Mouse (Mus musculus) liver, embryonic 12.5 days (tissue): ENCODE results near the gene Sall1. TPM values are rescaled to one million over a fixed set of nuclear protein-coding genes. Genes with fewer than 3 reads are reported as not detected.

Source experiments
- ATAC-seq: fragments of 200-750 bp; cut with Nextera tagmentation; 2 replicates; pipeline ENCODE4 v1.8.0; 2017; ENCODE audit warnings: moderate number of reproducible peaks, mild to moderate bottlenecking, moderate library complexity
- H3K27ac ChIP-seq: fragments of 300-500 bp; sonication (generic); 2 replicates; pipeline ENCODE4 v1.5.1; 2016; ENCODE audit warnings: mild to moderate bottlenecking
- H3K27me3 ChIP-seq: fragments of 300-500 bp; sonication (generic); replicated peaks from 2 replicates; pipeline ENCODE4 v1.6.1; 2016; ENCODE audit warnings: mild to moderate bottlenecking, moderate library complexity
- H3K36me3 ChIP-seq: fragments of 300-500 bp; sonication (generic); 2 replicates; pipeline ENCODE4 v1.6.1; 2016; ENCODE audit warnings: mild to moderate bottlenecking, moderate library complexity
- H3K4me1 ChIP-seq: fragments of 300-500 bp; sonication (generic); 2 replicates; pipeline ENCODE4 v1.6.1; 2016
- H3K4me2 ChIP-seq: fragments of 300-500 bp; sonication (generic); 2 replicates; pipeline ENCODE4 v1.6.1; 2016; ENCODE audit warnings: mild to moderate bottlenecking, moderate library complexity
- H3K4me3 ChIP-seq: fragments of 300-500 bp; sonication (generic); 2 replicates; pipeline ENCODE4 v1.5.1; 2016; ENCODE audit warnings: mild to moderate bottlenecking, moderate library complexity
- H3K9ac ChIP-seq: fragments of 300-500 bp; sonication (generic); 2 replicates; pipeline ENCODE4 v1.6.1; 2016; ENCODE audit warnings: mild to moderate bottlenecking, moderate library complexity
- H3K9me3 ChIP-seq: fragments of 300-500 bp; sonication (generic); replicated peaks from 2 replicates; pipeline ENCODE4 v1.6.1; 2016; ENCODE audit warnings: mild to moderate bottlenecking, moderate library complexity
- WGBS: fragments of 180-500 bp; shearing (Covaris S2); methylation state at CpG from one replicate; pipeline ENCODE4 v1.1.7; 2016; ENCODE audit not compliant: insufficient replicate concordance; 5-methylcytosine and 5-hydroxymethylcytosine counted together
- polyA plus RNA-seq: library from polyadenylated mRNA; unstranded; fragments of >200 nt; fragmentation: Nextera tagmentation; extraction: Ambion mirVana; gene quantifications from 2 replicates; pipeline ENCODE4 v1.2.1, GENCODE M21; 2016

Gene Sall1
- polyA plus RNA-seq, 1 experiment from 2014 or later, result 1.6 TPM

GRCm38 (mm10) chr8:89012024-89012712 is 31.8 kb downstream of the Sall1 start:
- H3K9me3 ChIP-seq, result no peaks in the 10 kb centered on the region
- 0 out of 2 replicates have a peak overlapping the region, but pooled peaks have one; percentile 16 for H3K4me2 ChIP-seq
- no peaks in the 10 kb centered on the region for H3K36me3 ChIP-seq
- 0 out of 2 replicates have a peak, but pooled peaks cover 2% of the 10 kb centered on the region for H3K4me1 ChIP-seq
- peak overlapping the region; percentile 60; the same call in 1 of the 2 replicates for H3K27ac ChIP-seq
- no peak overlapping the region for H3K4me3 ChIP-seq
- ATAC-seq, result 0 out of 2 replicates have a peak, but pooled peaks have one; percentile 24
- H3K9ac ChIP-seq, result no peak overlapping the region
- H3K27me3 ChIP-seq, result peaks cover 21% of the 10 kb centered on the region
- WGBS, result 36% methylated on average over 12 of the region's 12 CpGs

DNA sequence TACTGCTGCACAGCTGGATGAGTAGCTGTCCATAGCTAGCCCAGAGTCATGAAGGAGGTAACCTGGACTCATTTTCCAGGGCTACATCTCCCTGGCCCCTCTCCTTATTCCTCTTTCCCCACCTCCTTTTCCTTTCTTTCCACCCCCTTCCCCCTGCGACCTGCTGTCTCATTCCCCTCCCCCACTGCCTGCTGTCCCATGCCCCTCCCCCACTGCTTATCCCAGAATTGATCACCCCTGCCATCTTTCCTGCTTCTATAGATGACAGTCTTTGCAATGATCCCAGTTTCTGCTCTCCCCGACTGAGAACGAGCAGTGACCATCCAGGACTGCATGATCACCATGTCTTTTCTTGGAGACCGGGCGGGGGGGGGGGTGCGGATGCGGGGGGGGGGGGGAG is 35.2 kb downstream of the Sall1 start:
- Histone ChIP-seq H3K4me1 (no peaks in the 10 kb centered on the region), H3K27me3 (peaks cover 53% of the 10 kb centered on the region), H3K27ac (no peak overlapping the region), H3K9ac (no peak overlapping the region), H3K4me2 (no peak overlapping the region), H3K4me3 (no peak overlapping the region), H3K36me3 (no peaks in the 10 kb centered on the region), H3K9me3 (no peaks in the 10 kb centered on the region)
- WGBS, result 34% methylated on average over 4 of the region's 7 CpGs
- no peak for ATAC-seq

DNA sequence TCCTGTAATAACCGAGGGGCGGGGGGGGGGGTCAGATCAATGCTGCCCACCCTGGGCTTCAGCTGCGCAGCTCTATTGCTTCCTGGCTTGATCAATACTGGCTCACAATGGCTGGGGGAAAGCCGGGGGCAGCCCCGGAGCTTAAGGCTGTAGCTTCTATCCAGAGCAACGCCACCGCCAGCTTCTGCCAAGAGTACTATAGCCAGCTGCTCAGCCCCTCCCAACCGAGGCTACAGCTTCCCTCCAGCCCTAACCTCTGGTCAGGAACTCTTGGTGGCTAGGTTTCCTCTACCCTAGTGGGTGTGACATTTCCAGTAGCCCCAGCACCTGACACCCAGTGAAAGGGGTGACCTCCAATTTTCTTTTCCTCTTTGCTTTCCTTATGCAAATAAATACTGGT is 36.8 kb downstream of the Sall1 start:
- Histone ChIP-seq H3K36me3 (no peaks in the 10 kb centered on the region), H3K27me3 (peaks cover 53% of the 10 kb centered on the region), H3K9me3 (no peaks in the 10 kb centered on the region), H3K4me2 (peak overlapping the region; percentile 58), H3K4me3 (no peak overlapping the region; the same call in 1 of the 2 replicates), H3K9ac (no peak overlapping the region), H3K27ac (no peak overlapping the region), H3K4me1 (no peaks in the 10 kb centered on the region)
- ATAC-seq, result no peak
- whole genome bisulfite sequencing, result 5% methylated on average over 8 of the region's 8 CpGs

DNA sequence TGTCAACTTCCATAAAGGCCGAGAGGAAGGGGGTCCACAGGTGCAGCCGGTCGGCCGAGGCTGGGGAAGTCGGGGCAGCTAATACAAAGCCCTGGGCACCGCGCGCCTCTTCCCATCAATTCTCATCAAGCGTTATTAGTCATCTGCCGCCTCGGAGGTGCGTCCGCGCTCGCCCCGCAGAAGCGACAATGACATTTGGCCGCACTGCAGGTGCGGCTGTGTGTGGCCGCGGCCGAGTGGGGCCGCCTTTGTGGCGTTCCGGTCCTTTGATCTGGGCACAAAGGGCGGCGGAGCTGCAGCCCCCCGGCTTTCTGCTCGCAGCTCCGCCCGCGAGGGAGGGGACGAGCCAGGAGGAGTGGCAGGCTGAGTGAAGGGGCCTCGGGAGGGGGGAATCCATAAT is 37.5 kb downstream of the Sall1 start:
- Histone ChIP-seq H3K36me3 (no peaks in the 10 kb centered on the region), H3K4me3 (peak overlapping the region; percentile 36), H3K9me3 (no peaks in the 10 kb centered on the region), H3K27me3 (peaks cover 53% of the 10 kb centered on the region), H3K4me1 (no peaks in the 10 kb centered on the region), H3K9ac (no peak overlapping the region), H3K27ac (no peak overlapping the region), H3K4me2 (peak overlapping the region; percentile 58)
- no peak for ATAC-seq
- WGBS, result 1% methylated on average over 34 of the region's 34 CpGs

DNA sequence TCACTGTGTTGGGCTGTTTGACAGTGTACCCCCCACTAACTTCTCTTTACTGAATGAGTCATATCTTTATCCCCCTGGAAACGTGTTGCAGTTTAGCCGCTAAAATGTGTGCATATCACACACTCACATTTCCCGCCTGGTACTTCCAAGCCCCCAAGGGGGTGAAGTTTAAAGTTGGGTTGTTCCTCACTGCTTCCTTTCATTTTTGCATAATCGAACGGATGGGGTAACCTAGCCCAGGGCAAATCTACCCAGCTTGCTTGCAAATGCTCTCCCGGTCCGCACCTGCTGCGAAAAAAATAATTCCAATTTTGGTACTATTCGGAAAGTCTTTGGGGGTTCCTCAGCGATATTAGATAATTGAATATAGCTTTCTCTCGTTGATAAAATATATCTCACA is 38.2 kb downstream of the Sall1 start:
- H3K27ac ChIP-seq, result no peak overlapping the region
- no peak overlapping the region for H3K4me3 ChIP-seq
- ATAC-seq, result no peak

GRCm38 (mm10) chr8:89004041-89004440 is 39.9 kb downstream of the Sall1 start:
- H3K4me2 ChIP-seq, result no peak overlapping the region
- H3K27ac ChIP-seq, result no peak overlapping the region

More for the DNA sequence above, 38.2 kb downstream of the Sall1 start:
- Histone ChIP-seq H3K9me3 (no peaks in the 10 kb centered on the region), H3K36me3 (no peaks in the 10 kb centered on the region), H3K4me2 (peak overlapping the region; percentile 58), H3K4me1 (no peaks in the 10 kb centered on the region), H3K27me3 (peaks cover 53% of the 10 kb centered on the region), H3K9ac (no peak overlapping the region)
- WGBS, result 26% methylated on average over 11 of the region's 11 CpGs

DNA sequence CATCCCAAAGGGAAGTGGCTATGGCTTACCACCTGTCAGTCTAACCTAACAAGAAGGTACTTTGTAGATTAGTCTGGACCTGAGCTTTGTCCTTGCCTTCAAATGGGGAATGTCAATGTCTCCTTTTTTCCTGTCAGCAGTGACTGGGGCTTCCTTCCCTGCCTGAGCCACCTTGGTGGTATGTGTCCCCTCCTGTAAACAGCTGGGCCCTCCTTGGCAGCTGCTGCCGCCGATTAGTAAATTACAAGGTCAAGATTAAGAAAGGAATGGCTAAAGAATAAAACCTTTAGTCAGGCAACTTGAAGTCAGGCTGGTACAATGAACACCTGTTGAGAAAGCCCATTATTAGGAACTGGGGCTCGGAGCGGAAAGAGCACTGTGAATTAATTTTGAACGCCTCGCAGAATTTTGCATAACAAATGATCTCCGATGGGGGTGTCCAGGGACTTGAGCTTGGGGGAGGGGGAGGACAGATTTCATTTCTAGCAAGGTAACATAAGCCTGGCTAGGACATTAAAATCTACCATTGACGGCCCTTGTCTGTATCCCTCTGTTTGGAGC is 40.5 kb downstream of the Sall1 start:
- Histone ChIP-seq H3K4me1 (no peaks in the 10 kb centered on the region), H3K4me3 (no peak overlapping the region), H3K27me3 (peaks cover 44% of the 10 kb centered on the region), H3K9ac (no peak overlapping the region), H3K9me3 (no peaks in the 10 kb centered on the region), H3K4me2 (no peak overlapping the region), H3K36me3 (no peaks in the 10 kb centered on the region), H3K27ac (no peak overlapping the region)
- 56% methylated on average over 8 of the region's 8 CpGs for WGBS
- ATAC-seq, result no peak

More at GRCm38 (mm10) chr8:89004041-89004440, 39.9 kb downstream of the Sall1 start:
- Histone ChIP-seq H3K27me3 (peaks cover 51% of the 10 kb centered on the region), H3K9ac (no peak overlapping the region), H3K4me1 (no peaks in the 10 kb centered on the region), H3K9me3 (no peaks in the 10 kb centered on the region), H3K4me3 (no peak overlapping the region), H3K36me3 (no peaks in the 10 kb centered on the region)
- 20% methylated on average over 2 of the region's 2 CpGs for WGBS
- no peak for ATAC-seq

- Histone ChIP-seq H3K4me2 (no peak overlapping the region), H3K9ac (no peak overlapping the region), H3K4me3 (no peak overlapping the region), H3K27ac (no peak overlapping the region), H3K27me3 (peaks cover 31% of the 10 kb centered on the region), H3K4me1 (no peaks in the 10 kb centered on the region), H3K9me3 (no peaks in the 10 kb centered on the region), H3K36me3 (no peaks in the 10 kb centered on the region)
- no peak for ATAC-seq
- 39% methylated on average over 2 of the region's 2 CpGs for WGBS
Measured at GRCm38 (mm10) chr8:89002128-89002527, 41.8 kb downstream of the Sall1 start.

DNA sequence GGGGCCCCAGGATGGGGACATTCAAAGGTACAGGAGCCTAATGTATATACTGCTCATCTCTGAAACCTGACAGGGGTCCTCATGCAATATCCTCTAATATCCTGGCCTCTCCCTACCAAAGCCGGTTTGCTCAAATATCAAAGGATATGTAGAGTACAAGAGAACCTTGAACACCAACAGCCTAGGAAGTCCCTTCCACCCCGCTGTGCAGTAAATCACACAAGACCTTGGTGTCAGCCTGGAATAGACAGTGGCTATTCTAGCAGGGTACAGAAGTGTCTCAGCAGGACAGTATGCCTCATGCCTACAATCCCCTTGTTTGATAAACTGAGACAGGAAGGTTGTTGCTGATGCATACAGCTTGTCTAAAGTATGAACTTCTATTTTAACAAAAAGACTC is 46.7 kb downstream of the Sall1 start:
- H3K4me2 ChIP-seq, result no peak overlapping the region
- no peak overlapping the region for H3K27ac ChIP-seq
- H3K9ac ChIP-seq, result no peak overlapping the region
- ATAC-seq, result no peak
- no peaks in the 10 kb centered on the region for H3K9me3 ChIP-seq
- H3K36me3 ChIP-seq, result no peaks in the 10 kb centered on the region
- H3K4me3 ChIP-seq, result no peak overlapping the region
- H3K27me3 ChIP-seq, result no peaks in the 10 kb centered on the region
- H3K4me1 ChIP-seq, result no peaks in the 10 kb centered on the region
- 71% methylated on average over 2 of the region's 2 CpGs for WGBS

DNA sequence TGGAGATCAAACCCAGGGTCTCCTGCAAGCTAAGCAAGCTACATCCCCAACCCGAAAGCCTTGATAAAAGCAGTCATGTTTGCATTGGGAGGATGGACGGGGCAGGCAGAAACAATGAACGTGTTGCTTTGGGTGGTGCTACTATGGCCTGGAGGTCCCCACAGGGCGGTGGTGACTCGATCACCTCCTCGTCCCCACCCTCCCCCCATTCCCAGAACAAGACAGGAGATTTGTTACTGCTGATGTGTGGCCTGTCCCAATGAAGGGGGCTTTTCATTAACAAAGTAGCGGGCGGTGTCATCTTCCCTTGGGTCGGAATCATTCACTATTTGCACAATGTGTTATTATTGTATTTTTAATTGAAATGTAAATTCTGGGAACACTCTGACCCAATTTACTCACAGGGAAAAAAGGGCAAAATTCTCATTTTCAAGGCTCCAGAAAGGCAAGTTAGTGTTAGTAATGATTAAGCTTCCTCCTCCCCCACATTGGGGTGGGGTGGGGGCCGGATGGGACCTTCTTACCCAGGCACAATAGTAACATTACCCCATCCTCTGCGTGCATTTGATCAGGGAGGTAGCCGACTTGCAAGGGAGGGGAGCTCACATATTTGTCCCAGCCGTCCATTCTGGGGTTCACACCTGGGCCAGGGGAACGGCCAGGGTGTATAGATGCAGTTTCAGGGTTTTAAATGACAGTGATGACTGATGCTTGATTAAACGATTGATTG is 52.0 kb downstream of the Sall1 start:
- Histone ChIP-seq H3K9ac (no peak overlapping the region), H3K4me1 (no peaks in the 10 kb centered on the region), H3K36me3 (no peaks in the 10 kb centered on the region), H3K9me3 (no peaks in the 10 kb centered on the region), H3K4me3 (no peak overlapping the region), H3K4me2 (no peak overlapping the region), H3K27me3 (no peaks in the 10 kb centered on the region), H3K27ac (no peak overlapping the region)
- WGBS, result 67% methylated on average over 15 of the region's 15 CpGs
- no peak for ATAC-seq

DNA sequence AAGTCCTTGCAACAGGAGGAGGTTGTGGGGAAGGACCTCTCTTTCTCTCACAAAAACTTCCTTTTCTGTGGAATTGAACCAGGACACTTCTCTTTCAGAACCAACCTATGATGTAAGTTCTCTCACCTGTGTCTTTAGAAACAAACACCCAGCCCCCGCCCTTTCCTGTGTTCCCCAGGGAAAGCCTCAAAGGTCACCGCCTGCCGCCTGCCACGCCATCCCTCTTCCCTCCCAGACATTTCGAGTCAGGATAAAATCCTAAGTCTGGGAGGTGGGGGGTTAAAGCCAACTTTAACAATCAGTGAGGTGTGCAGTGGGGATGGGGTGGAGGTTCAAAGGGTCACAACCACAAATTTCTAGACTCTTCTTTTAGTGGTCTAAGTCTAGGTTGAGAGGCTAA is 52.8 kb downstream of the Sall1 start:
- 38% methylated on average over 5 of the region's 5 CpGs for WGBS
- Histone ChIP-seq H3K27ac (no peak overlapping the region), H3K4me3 (no peak overlapping the region), H3K4me2 (no peak overlapping the region), H3K27me3 (no peaks in the 10 kb centered on the region), H3K36me3 (no peaks in the 10 kb centered on the region), H3K4me1 (no peaks in the 10 kb centered on the region), H3K9ac (no peak overlapping the region), H3K9me3 (no peaks in the 10 kb centered on the region)
- ATAC-seq, result no peak

DNA sequence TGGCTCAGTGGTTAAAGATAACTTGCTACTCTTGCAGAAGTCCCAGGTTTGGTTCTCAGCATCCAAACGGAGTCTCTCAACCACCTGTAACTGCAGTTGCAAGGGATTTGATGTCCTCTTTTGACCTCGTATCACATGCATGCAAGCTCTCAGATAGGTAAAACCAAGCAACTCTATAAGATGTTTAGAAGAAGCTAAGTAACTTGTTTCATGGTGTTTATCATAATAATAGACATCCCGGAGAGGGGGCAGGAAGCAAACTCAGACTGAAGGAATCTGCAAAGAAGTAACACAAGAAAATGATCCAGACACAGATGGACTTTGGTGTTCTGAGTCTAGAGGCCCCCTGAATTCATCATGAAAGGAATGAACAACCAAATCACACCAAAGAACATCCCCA is 55.0 kb downstream of the Sall1 start:
- Histone ChIP-seq H3K4me1 (no peaks in the 10 kb centered on the region), H3K4me2 (no peak overlapping the region), H3K4me3 (no peak overlapping the region), H3K9ac (no peak overlapping the region), H3K27me3 (0 out of 2 replicates have a peak, but pooled peaks cover 5% of the 10 kb centered on the region), H3K36me3 (no peaks in the 10 kb centered on the region), H3K27ac (no peak overlapping the region), H3K9me3 (no peaks in the 10 kb centered on the region)
- no peak for ATAC-seq
- 63% methylated on average over 3 of the region's 3 CpGs for WGBS
